Mouse (Mus musculus) heart, embryonic 10.5 days (tissue): ENCODE results near the gene Vmn2r102. TPM values are rescaled to one million over a fixed set of nuclear protein-coding genes. Genes with fewer than 3 reads are reported as not detected.

ENCODE experiments used
- DNase-seq: peaks from one replicate; pipeline ENCODE4 v3.0.0-alpha.2; 2017; ENCODE audit warnings: low spot score
- H3K27ac ChIP-seq: fragments of 300-500 bp; sonication (generic); 2 replicates; pipeline ENCODE4 v1.5.1; 2016; ENCODE audit warnings: mild to moderate bottlenecking
- H3K27me3 ChIP-seq: fragments of 300-500 bp; sonication (generic); 2 replicates; pipeline ENCODE4 v1.6.1; 2016; ENCODE audit warnings: mild to moderate bottlenecking; ENCODE audit not compliant: poor library complexity, insufficient read depth, severe bottlenecking
- H3K36me3 ChIP-seq: fragments of 300-500 bp; sonication (generic); 2 replicates; pipeline ENCODE4 v1.6.1; 2016; ENCODE audit warnings: mild to moderate bottlenecking, moderate library complexity
- H3K4me1 ChIP-seq: fragments of 300-500 bp; sonication (generic); 2 replicates; pipeline ENCODE4 v1.6.1; 2016; ENCODE audit warnings: mild to moderate bottlenecking
- H3K4me3 ChIP-seq: fragments of 300-500 bp; sonication (generic); 2 replicates; pipeline ENCODE4 v1.5.1; 2016; ENCODE audit warnings: mild to moderate bottlenecking, moderate library complexity
- H3K9me3 ChIP-seq: fragments of 300-500 bp; sonication (generic); 2 replicates; pipeline ENCODE4 v1.6.1; 2016; ENCODE audit warnings: mild to moderate bottlenecking, moderate library complexity
- WGBS: fragments of 180-500 bp; shearing (Covaris S2); methylation state at CpG from one replicate; pipeline ENCODE4 v1.1.7; 2016; 5-methylcytosine and 5-hydroxymethylcytosine counted together
- polyA plus RNA-seq: library from polyadenylated mRNA; unstranded; fragments of >200 nt; fragmentation: Nextera tagmentation; extraction: Ambion mirVana; gene quantifications from 2 replicates; pipeline ENCODE4 v1.2.1, GENCODE M21; 2016

Gene Vmn2r102
- not detected in 2 replicates for polyA plus RNA-seq

DNA sequence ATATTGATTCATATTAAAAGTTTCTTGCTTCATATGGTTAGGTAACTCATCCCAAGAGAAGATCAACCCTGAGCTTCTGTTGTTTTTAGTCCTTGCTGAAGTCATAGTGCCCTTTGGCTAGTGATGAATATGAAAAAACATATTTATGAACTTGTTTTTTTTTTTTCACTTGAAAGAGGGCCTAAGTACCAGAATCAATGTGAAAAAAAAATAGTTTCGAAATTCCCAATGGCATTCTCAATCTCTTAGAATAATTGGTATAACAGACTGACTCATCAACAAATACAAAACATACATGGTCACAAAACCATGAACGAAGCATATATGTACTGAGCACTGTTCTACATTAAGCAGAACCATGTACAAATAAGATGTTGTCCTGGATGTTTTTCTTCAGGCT lies at the start of gene Vmn2r102:
Gene Vmn2r102 (plus strand): TSS at position 301 of the 400 bp plus-strand sequence.
- WGBS, result 57% methylated on average over 2 of the region's 2 CpGs
- no peaks in the 10 kb centered on the region for H3K4me1 ChIP-seq
- no peaks in the 10 kb centered on the region for H3K27me3 ChIP-seq
- H3K27ac ChIP-seq, result no peak within 1 kb of the TSS
- H3K9me3 ChIP-seq, result no peaks in the 10 kb centered on the region
- H3K36me3 ChIP-seq, result no peaks in the 10 kb centered on the region
- no peak within 1 kb of the TSS for H3K4me3 ChIP-seq
- no peak for DNase-seq

DNA sequence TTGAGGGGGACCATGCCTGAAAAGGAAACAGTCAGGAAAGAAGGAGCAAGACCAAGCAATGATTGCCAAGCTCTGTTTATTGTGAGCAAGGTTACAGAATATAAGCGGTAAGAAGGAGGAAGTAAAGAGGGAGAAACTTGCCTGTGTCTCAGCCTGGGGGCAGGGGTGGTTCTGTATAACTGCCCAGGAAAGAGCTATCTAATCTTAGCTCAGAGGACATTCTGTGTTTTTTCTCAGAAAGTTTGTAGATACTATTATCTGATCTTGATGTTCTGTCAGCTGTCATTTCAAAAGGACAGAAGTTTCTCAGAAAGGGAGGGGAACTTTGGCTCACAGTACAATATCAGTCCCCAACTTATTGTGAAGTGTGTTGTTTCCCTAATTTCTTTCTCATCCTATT lies 30.8 kb upstream of the Vmn2r102 start:
- 88% methylated on average over 1 of the region's 1 CpGs for WGBS

GRCm38 (mm10) chr17:19658447-19658846 lies 1.7 kb upstream of the Vmn2r102 start:
- Histone ChIP-seq H3K36me3 (no peaks in the 10 kb centered on the region), H3K9me3 (no peaks in the 10 kb centered on the region), H3K4me3 (no peak overlapping the region), H3K27ac (no peak overlapping the region), H3K27me3 (no peaks in the 10 kb centered on the region), H3K4me1 (no peaks in the 10 kb centered on the region)
- 51% methylated on average over 3 of the region's 3 CpGs for WGBS
- no peak for DNase-seq

More for the DNA sequence above, 30.8 kb upstream of the Vmn2r102 start:
- Histone ChIP-seq H3K4me3 (no peak overlapping the region), H3K9me3 (peaks cover 15% of the 10 kb centered on the region), H3K36me3 (no peaks in the 10 kb centered on the region), H3K27me3 (no peaks in the 10 kb centered on the region), H3K4me1 (no peaks in the 10 kb centered on the region), H3K27ac (no peak overlapping the region)
- no peak for DNase-seq

GRCm38 (mm10) chr17:19692062-19692461 lies 31.9 kb downstream of the Vmn2r102 start:
- Histone ChIP-seq H3K4me1 (no peaks in the 10 kb centered on the region), H3K4me3 (no peak overlapping the region), H3K27ac (no peak overlapping the region), H3K36me3 (no peaks in the 10 kb centered on the region), H3K27me3 (no peaks in the 10 kb centered on the region), H3K9me3 (0 out of 2 replicates have a peak, but pooled peaks cover 6% of the 10 kb centered on the region)
- no peak for DNase-seq

Other genes starting within 250 kb of the Vmn2r102 start
- not detected in 2 replicates for gene Vmn2r100, start 155.6 kb upstream of the Vmn2r102 start, polyA plus RNA-seq
- not detected in 2 replicates for gene Vmn2r101, start 83.1 kb upstream of the Vmn2r102 start, polyA plus RNA-seq
- gene Vmn2r103, start 113.0 kb downstream of the Vmn2r102 start, polyA plus RNA-seq, result not detected in 2 replicates